Mouse (Mus musculus) embryo, embryonic 11.5 days (tissue): ENCODE measurements around the gene Rbm28.

ENCODE experiments used
- DNase-seq: peaks from one replicate; pipeline ENCODE4 v3.0.0-alpha.2; 2012; ENCODE audit warnings: low read depth, low spot score

Rbm28 gene

DNA sequence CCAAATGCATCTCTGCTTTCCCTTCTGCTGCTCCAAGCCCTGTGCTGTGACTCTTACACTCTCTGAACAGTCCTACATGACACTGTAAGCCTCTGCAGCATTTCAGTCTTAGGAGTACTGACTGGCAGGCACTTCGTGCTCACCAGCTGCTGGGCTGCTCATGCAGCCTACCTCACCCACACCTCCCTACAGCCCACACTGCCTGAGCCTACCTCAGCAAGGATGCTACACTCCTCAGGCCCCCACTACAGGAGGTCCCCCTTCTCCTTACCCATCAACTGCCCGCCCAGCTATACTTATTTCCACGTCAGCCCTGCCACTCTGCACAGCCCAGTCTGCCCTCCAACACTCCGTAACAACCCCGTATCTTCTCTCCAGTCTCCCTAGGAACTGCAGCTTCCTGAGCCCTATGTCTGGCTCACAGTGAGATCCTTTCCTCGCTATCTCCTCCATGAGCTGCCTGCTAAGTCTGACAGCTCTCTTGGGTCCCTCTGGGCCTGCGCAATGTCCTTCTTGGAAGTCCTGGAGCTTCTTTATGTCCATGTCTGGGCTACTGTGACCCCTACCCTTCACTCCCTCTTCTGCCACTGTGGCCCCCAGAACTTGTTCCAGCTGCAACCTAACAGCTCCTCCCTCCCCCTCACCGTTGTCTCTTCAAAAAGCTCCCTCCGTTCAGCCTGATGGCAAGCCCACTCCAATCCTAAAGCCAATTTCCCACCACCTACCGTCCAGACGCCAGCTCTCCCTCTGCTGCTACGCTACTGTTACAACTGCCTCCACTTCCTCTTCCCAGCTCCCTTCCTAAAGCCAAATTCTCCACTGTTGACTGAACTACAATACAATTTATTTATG is 19.1 kb downstream of the Rbm28 start:
- DNase-seq, result no peak

DNA sequence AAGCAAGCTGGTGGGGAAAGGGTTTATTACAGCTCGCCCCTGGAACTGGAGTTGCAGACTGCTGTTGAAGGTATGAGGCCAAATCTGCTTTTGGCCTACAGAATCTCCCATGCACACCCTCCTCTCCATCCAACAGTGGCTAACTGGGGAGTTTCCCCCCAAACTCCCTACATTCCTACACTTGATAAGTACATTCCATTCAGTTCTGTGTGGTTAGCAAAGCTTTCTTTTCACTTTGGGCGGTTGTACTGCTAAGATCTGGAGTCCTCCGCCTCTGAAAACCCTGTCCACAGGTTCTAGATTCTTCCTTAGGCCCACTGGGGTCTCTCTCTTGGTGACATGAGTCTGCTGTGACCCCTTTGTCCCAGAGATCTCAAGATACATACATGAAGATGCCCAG is 19.8 kb downstream of the Rbm28 start:
- no peak for DNase-seq

DNA sequence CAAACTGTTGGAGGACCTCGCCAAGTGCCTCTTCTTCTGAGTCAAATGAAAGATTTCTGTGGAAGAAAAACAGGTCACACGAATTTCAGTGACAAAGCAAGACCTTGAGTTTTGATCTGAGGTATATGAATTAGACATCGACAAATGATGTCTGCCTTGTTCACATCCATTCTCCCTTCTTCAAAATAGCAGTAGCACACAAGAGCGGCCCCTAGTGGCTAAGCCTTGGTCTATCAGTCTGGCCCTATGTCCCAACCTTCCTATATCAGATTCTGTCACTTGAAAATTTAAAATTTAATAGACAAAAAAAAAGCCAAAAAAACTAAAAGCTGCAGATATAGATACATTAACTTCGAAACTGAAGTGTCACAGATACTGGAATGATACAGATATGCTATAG is 21.2 kb downstream of the Rbm28 start:
- no peak for DNase-seq

DNA sequence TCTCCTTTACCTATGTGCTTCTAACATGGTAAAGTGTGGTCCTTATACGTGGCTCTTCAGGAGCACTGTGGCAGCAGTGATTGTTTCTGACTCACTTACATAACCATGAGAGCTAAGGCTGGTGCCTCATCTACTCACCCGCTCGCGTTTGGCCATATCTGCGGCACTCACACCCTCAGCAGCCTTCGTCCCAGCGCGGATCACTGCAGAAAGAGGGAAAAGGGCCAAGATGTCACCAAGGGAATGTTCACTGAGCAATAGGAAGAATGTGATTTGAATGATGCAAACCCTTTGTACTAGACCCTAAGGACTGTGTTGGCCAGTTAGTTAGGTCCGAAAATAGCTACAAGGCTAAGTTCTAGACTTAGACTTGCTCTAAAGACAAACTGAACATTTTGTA is 27.4 kb downstream of the Rbm28 start:
- no peak for DNase-seq

DNA sequence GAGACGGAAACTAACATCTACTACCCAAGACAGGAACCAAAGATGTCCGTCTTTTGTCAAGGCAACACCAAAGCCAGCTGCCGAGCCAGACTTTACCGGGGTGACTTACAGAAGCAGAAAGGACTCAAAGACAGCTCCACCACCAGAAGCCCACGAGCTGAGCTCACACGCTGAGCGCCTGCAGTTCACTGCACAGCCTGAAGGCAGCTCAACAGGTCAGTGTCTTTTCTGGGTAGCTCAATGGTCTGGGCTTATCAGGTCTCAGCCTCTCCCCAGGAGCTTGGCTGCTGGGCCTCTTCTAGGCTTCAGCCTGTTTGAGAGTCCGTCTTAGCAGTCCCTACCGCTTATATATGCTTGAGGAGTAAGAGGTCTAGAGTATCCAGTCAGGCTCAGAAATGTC is 31.7 kb downstream of the Rbm28 start:
- no peak for DNase-seq

DNA sequence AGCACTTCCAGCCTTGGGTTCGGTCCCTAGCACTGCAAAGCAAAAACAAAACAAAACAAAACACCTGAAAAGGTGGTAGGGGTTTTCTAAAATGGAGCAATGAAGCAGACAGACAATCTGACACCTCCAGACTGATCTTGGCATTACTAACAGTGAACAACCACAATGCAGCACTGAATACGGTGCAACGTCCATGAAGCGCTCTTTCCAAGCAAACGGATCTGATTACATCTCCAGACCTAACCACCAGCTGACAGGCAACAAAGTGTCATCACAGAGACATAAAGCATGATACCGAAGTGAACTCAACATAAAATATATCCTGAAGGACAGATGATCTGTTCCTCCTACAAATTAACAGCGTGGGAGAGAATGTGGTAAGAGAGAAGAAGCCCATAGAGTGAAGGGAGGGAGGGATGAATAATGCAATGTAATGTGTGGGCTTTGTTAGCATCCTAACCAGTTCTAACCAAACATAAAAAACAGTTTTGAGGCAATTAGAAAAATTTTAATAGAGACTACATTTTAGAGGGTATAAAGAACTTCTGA is 37.9 kb downstream of the Rbm28 start:
- DNase-seq, result no peak

DNA sequence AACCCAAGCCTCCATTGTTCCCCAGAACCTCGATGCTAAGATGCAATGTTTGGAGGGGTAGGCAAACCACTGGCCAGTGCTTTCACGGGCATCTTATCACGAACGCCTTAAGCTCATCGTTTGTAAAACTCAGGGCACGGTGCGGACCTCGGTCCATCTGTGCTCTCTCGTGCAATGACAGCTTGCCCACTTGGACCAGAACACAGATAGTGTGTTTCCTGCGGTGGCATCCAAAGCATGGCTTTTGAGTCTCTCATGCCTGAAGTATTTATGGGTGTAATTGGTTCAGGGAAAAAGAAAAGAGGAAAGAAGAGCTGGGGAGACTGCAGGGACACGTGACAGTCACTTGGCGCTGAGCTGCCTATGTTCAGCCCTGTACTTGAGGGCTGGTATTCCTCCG is 44.8 kb downstream of the Rbm28 start:
- DNase-seq, result no peak

DNA sequence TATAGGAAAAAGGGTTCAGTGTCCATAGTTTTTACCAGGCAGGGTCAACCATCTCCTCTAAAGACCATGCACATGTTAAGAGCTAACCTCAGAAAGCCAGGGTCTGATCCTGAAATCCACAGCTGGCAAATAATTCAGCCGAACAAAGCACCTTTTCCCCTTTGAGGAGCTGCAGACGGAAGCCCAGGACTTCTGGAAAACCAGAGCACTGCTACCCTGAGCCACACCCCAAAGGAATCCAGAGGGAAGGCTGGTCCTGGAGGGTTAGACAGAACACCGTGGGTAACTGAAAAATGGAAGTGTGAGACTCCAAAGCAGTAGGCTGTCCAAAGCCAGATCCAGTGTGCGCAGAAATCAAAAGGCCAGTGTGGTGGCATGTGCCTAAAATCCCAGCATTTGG is 45.8 kb downstream of the Rbm28 start:
- DNase-seq, result no peak

DNA sequence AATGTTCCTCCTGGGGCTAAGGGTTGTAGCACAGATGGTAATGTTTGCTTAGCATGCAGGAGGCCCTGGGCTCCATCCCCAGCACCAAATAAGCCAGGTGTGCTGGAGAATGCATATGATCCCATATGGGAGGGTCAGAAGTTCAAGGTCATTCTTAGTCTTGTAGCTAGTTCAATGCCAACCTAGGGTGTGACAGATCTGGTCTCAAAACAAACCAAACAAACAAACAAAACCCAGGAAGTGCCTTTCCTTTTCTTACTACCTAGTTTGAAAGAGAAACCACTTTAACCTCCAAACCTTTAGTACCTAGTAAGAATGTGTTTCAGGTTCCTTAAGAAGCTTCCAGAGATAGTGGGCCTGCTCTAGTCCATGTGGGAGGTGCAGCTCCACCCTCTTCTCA is 46.6 kb downstream of the Rbm28 start:
- no peak for DNase-seq

DNA sequence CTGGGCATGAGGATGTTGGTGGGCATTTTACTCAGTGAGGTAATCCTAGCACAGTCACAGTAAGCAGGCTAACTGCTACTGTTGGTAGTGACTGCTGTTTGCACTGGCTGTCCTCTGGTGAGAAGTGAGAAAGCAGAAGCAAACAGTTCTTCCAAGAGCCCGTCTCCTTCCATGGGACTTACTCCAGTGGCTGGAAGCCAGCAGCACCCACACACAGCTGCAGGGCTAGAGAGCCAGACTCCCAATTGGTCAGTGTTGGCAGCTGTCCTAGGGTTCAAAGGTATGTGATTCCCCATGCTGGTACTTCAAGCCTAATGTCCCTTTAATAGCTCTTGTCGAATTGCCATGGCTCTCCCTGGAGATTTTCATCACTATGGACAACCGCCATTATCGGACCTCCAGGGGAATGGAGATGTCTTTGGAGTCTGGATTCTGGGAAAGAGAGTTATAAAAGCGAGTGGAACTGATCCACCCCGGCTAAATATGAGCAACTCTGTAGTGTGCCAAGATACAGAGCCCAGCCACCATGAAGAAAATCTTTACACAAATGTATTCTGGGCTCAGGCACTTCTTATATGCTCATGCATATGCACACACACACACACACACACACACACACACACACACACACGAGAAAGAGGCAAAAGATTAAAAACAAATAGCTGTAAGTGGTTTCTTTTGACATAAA is 47.2 kb downstream of the Rbm28 start:
- DNase-seq, result no peak

DNA sequence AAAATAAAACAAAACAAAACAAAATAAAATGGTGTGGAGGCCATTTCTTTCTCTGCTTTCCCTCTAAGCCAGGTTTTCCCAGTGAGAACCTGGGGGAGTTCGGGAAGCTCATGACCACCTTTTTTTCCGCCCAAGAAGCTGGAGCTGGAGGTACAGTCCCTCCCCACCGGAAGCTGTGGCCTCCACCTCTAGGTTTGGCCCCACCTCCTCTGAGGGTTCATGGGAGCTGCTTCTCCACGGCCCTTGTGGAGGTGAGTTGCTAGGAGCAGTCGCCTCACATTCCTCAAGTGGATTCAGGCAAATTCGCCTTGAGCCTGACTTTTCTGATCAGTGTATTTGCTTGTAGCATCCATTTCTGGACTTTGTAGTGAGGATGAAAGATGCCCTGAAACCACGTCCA is 49.0 kb downstream of the Rbm28 start:
- no peak for DNase-seq

DNA sequence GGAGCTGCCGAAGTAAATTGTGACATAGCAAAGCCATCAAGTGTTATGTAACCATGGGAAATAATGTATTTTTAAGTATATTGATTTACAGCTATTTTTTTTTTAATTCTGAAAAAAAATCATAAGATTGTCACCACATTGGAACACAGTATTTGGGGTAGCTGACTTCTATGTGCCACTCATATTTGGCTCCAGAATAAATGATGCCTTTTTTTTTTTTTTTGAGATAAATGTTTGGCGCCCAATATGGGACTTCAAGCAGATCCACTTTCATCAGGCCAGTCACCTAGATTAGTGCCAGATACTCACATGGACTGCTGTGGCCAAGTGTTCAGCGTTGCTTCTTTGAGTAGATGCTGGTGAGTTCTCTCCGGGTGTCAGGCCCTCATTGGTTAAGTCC is 53.3 kb downstream of the Rbm28 start:
- DNase-seq, result no peak

DNA sequence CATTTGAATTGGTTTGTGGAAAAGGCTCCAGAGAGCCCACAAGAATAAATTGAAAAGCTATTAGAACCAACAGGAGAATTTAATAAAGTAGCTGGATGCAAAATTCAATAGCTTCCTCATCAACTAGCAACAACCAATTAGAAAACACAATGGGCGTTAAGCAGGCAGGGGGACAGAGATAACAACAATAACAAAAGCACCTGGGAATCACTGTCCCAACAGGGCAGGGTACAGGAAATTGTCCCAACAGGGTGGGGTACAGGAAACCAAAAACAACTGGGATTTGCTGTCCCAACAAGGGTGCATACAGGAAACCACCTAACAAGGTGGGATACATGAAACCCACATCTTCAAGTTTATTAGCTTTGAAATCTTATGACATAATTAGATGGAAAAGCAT is 56.4 kb downstream of the Rbm28 start:
- DNase-seq, result no peak

DNA sequence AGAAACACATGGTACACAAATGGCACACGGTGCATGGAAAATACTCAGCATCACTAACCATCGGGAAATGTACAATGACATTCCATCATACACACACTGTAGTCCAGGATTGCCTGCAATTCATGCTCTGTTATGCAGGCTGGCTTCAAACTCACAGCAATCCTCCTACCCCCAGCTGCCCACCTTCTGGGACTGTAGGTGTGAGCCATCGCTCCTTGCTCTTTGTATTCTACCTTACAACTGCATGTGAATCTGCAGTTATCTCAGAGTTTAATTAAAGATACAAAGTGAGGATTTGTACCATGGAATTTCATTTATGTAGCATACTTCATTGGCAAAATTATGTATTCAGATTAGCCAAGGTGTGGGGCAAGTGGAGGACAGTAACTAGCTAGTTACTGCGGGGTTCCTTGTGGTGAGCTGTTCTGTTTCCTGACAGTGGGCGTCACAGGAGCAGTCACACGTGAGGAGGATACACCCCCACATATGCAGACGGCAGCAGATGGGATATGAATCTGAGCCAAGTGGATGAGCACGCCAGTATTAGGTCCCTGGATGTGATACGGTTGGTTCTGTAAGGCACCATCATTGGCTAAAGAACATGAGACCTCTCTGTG is 63.5 kb downstream of the Rbm28 start:
- DNase-seq, result no peak

DNA sequence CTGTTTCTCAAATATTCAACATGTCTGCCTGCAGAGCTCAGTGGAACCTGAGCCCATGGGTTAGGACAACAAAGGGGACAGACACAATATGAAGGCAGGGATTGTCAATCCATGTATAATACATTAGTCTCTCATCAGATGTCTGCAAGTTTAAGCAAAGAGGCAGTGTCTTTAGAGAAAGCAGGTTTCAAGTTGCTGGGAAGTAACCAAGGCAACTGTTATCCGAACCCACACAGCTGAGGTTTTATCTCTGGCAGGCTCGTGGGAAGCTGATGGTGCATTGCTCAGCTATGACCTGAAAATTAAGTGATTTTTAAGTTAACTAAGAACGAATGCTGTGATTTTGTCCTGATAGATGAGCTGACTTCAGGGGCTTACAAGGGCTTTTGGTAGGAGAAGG is 64.4 kb downstream of the Rbm28 start:
- DNase-seq, result no peak

DNA sequence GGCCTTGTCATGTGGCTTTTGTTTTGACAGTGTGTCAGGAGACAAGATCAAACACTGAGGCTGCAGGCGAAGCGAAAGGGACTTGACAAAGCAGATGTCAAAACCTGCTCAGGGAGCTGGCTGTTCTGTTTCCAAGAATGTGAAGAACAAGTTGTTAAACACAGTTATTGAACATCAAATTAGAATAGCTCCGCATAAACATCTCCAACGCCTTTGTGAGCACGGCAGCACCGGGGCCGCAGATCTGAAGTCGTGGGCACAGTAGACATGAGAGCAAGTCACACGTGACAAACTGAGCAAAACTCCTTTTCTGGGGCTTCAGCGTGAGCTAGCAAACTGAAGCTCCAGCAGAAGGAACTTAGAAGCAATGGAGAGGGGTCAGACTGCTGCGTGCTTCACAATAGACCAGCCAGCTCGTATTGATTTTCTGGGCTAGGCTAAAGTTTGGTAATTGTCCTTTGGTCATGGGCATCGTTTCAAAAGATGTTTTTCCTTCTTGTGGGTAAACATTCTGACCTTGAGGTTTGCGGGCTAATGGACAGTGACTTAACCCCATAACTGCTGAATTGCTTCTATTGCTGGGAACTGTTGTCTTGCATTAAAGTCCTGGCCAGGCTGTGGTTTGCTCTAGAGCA is 65.2 kb downstream of the Rbm28 start:
- DNase-seq, result no peak

DNA sequence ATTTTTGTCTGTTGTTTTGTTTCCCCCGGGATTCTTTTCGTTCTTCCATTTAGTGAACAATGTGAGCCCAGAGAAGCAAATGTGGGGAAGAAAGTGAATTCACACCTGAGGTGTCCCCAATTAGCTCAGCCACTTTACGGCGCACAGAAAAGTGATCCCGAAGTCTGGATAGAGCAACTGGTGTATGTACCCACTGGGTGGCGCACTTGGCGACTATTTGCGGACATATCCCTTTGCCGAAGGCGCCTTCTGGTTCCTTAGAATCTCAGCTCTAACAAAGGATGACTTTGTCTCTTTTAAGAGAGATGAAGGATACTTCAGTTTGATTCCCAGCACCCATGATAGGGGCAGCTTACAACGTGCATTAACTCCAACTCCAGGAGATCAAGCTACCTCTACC is 71.9 kb downstream of the Rbm28 start:
- no peak for DNase-seq

DNA sequence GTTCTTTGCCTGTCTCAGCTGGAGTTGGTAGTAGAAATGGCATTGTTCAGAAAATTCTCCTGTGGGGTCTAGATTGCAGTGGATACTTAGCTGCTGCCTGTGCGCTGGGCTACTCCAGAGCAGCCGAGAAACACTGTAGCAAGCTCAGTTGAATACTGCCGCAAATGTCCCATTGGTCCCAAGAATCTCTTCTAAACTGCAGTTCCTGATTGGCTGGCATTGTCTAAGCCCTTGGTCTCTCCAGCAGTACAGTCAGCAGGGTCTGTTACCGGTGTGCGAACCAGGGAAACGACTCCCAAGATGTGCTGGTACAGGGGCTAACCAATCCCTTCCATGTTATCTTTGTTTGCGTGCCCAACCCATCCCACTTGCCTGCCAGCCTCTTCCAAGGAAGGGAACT is 72.6 kb downstream of the Rbm28 start:
- no peak for DNase-seq

DNA sequence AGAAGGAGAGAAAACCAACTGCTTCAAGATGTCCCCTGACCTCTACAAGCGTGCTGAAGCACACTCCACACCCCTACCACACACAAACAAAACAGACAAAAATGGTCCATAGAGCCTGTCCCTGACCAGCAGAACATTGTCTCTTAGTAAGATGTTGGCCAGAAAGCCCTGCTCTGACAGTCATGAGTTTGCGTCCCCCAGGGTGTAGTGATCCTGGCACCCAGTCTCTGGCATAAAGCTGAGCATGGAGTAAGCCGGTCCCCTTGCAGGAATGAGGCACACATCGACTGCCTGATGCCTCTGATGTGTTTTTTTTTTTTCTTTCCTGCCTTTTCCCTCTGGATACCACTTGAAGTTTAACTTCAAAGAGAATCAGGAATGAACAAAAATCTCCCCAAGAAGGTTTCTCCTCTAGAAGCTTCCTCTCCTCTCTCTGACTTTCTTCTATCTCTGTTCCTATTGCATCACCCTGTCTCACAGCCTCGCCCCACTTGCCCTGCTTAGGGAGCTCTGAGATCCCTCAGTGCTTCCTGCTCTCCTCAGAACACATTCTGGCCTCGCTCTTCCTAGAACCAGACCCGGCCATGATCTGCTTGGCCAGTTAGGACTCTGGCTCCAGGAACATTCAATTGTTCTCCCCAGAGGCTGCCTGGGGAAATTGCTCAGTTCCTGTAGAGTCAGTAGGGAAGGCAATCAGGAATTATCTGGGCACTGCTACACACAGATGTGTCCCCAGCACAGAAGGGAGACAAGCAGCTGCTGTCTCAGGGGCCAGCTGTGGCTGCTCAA is 76.7 kb downstream of the Rbm28 start:
- no peak for DNase-seq

DNA sequence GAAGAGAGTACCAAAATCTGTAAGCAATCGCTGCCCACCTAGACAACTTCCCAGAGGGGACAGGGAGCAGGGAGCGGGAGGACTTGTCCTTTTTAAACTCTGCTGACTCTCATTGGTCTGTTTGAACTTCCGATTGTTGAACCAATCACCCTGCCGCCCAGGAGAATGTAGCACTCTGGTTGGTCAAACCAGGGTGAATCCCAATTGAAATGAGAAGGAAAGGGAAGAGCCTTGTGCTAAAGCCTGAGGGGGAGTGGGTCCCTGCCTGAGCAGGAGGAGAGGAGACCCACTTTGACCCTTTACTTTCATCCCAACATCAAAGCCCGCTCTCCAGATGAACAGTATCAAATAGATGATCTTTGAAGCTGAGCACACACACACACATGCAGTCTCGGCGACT is 80.4 kb downstream of the Rbm28 start:
- no peak for DNase-seq

DNA sequence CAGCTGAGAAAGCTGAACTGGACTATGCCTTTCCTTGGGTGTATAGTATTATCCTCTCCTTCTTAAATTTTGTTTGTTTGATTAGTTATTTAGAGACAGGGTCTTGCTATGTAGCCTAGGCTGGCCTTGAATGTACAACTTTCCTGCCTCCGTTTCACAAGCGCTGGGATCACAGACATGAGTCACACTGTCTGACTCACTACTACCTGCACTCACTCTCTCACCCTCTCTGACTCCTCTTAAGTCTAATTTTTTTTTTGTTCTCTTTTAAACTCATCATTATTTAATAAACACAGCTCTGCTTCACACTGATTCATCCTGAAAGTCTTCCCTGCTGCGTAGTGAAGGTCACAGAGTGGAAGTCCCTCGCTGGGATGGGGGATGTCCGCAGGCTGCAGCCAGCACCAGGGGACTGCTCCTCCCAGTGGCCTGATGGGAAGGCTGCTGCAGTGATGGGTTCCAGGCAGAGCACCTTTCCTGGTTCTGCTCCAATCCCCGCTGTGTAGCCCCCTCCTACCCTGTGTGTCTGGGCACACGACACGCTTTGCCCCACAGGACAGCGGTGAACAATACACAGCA is 81.9 kb downstream of the Rbm28 start:
- no peak for DNase-seq
